11 mouse cellular contexts compared by ENCODE assay signal in the genomic region with DNA sequence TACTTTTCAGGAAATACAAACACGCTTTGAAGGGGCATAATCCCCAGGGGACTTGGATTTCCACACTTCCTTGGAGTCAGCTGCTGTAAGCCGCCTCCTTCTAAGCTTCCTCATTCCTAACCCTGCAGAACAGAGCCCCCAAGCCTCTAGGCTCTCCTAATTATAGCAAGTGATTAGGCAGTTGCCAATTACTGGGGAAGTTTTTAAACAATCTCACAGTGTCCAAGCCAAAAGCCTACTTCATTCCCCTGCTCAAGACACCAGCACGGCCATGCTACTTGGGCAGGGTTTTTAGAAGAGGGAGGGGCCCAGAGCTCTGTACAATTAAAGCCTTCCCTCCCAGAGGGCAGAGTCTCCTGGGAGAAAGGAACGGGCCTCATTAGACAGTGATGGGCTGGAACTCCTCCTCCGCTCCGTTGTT. TPM values are rescaled to one million over a fixed set of nuclear protein-coding genes. Genes with fewer than 3 reads are reported as not detected.
DNase-seq lines count a peak whose midpoint lies in the region; ATAC-seq and TF ChIP-seq lines count a peak whose summit lies in the region.
"Had no signal": no experiment of that assay in that cellular context is flagged by ENCODE, and none has a peak within 500 bp of the region (broad histone marks: within the 10 kb centered on the region; RNA-seq: fewer than 3 reads in every experiment).

No protein-coding gene starts in this region.

- no peaks in the 10 kb centered on the region for H3K36me3 ChIP-seq in hindbrain, postnatal 0 days (ENCODE audit: insufficient read depth, low read length)
- no peaks in the 10 kb centered on the region for H3K36me3 ChIP-seq in hindbrain, embryonic 16.5 days (ENCODE audit: control insufficient read depth, insufficient read depth, low read length)
- H3K36me3 ChIP-seq in embryonic facial prominence, embryonic 12.5 days: no peaks in the 10 kb centered on the region
- H3K36me3 ChIP-seq: liver, embryonic 13.5 days had no signal

- H3K27ac ChIP-seq in hindbrain, postnatal 0 days: no peak overlapping the region
- H3K27ac ChIP-seq in hindbrain, embryonic 16.5 days (ENCODE audit: low read depth, low read length): no peak overlapping the region
- no peak overlapping the region for H3K27ac ChIP-seq in embryonic facial prominence, embryonic 12.5 days
- H3K27ac ChIP-seq: liver, embryonic 13.5 days had no signal

- ATAC-seq in hindbrain, postnatal 0 days: no peak
- no peak for ATAC-seq in hindbrain, embryonic 16.5 days
- ATAC-seq in embryonic facial prominence, embryonic 12.5 days (ENCODE audit: insufficient number of reproducible peaks, insufficient read depth, low FRiP score, low TSS enrichment): 0 out of 2 replicates have a peak, but pooled peaks have one; percentile 48
- no peak for ATAC-seq in cerebellum, adult (ENCODE audit: insufficient number of reproducible peaks, low FRiP score, low TSS enrichment)

- no peak overlapping the region for H3K4me3 ChIP-seq in hindbrain, postnatal 0 days (ENCODE audit: low read length)
- no peak overlapping the region for H3K4me3 ChIP-seq in hindbrain, embryonic 16.5 days (ENCODE audit: low read length)
- H3K4me3 ChIP-seq in embryonic facial prominence, embryonic 12.5 days: no peak overlapping the region
- H3K4me3 ChIP-seq: liver, embryonic 13.5 days had no signal

- no peak for TF ChIP-seq CTCF in hindbrain, postnatal 0 days (IDR thresholded peaks at IDR 0.05; ENCODE audit: low read depth)

- no peak overlapping the region for H3K4me2 ChIP-seq in hindbrain, postnatal 0 days (ENCODE audit: low read depth, low read length)
- no peak overlapping the region for H3K4me2 ChIP-seq in hindbrain, embryonic 16.5 days (ENCODE audit: low read length)
- H3K4me2 ChIP-seq in embryonic facial prominence, embryonic 12.5 days (replicated peaks): no peak overlapping the region
- H3K4me2 ChIP-seq: liver, embryonic 13.5 days had no signal

- no peak overlapping the region for H3K9ac ChIP-seq in hindbrain, postnatal 0 days (replicated peaks; ENCODE audit: low read length)
- no peak overlapping the region for H3K9ac ChIP-seq in hindbrain, embryonic 16.5 days (ENCODE audit: low read depth, low read length)
- no peak overlapping the region for H3K9ac ChIP-seq in embryonic facial prominence, embryonic 12.5 days
- H3K9ac ChIP-seq: liver, embryonic 13.5 days had no signal

- no peaks in the 10 kb centered on the region for H3K27me3 ChIP-seq in hindbrain, postnatal 0 days (ENCODE audit: insufficient read depth, low read length)
- H3K27me3 ChIP-seq in hindbrain, embryonic 16.5 days (replicated peaks; ENCODE audit: control insufficient read depth, insufficient read depth, low read length): no peaks in the 10 kb centered on the region
- peaks cover 40% of the 10 kb centered on the region for H3K27me3 ChIP-seq in embryonic facial prominence, embryonic 12.5 days
- H3K27me3 ChIP-seq: CH12.LX had no signal

- DNase-seq in hindbrain, postnatal 0 days (ENCODE audit: low spot score): peak; percentile 48
- DNase-seq in Muller cell, postnatal 12 days (ENCODE audit: inconsistent ontology term): peak; percentile 72
- peak; percentile 59 for DNase-seq in lung, postnatal 10 days
- no peak for DNase-seq in right cerebral cortex, postnatal 10 days (ENCODE audit: low spot score in 2 of 2)
- no peak for DNase-seq in spleen, postnatal 14 days (ENCODE audit: low spot score in 2 of 2)
- DNase-seq: cerebellum, postnatal 36 days; liver, embryonic 13.5 days had no signal

- no peaks in the 10 kb centered on the region for H3K9me3 ChIP-seq in hindbrain, postnatal 0 days (ENCODE audit: low read length)
- H3K9me3 ChIP-seq in hindbrain, embryonic 16.5 days (ENCODE audit: control insufficient read depth, low read length): peaks cover 1% of the 10 kb centered on the region; the same call in 1 of the 2 replicates
- H3K9me3 ChIP-seq in embryonic facial prominence, embryonic 12.5 days: 0 out of 2 replicates have a peak, but pooled peaks cover 4% of the 10 kb centered on the region
- H3K9me3 ChIP-seq: liver, embryonic 13.5 days had no signal

- 19% methylated on average over 6 of the region's 6 CpGs for WGBS in hindbrain, postnatal 0 days
- WGBS in hindbrain, embryonic 16.5 days: 13% methylated on average over 6 of the region's 6 CpGs
- 14% methylated on average over 6 of the region's 6 CpGs for WGBS in embryonic facial prominence, embryonic 12.5 days

- peaks cover 9% of the 10 kb centered on the region; the same call in 1 of the 2 replicates for H3K4me1 ChIP-seq in hindbrain, postnatal 0 days (ENCODE audit: insufficient read depth, low read length)
- H3K4me1 ChIP-seq in hindbrain, embryonic 16.5 days (ENCODE audit: control insufficient read depth, insufficient read depth, low read depth, low read length): peaks cover 31% of the 10 kb centered on the region
- peaks cover 14% of the 10 kb centered on the region for H3K4me1 ChIP-seq in embryonic facial prominence, embryonic 12.5 days
- H3K4me1 ChIP-seq: liver, embryonic 13.5 days had no signal

RNA-seq across cellular contexts. Expression of a gene that starts 4.1 kb away (rescaled TPM):
- 63.4 and 65.0 TPM in 2 replicates for total RNA-seq in hindbrain, postnatal 0 days (2014; rRNA removed)
- polyA plus RNA-seq in hindbrain, postnatal 0 days (2015; fragmentation: Nextera tagmentation; extraction: Ambion mirVana): 20.8 and 22.0 TPM in 2 replicates
- polyA plus RNA-seq in hindbrain, embryonic 16.5 days (2015; fragmentation: Nextera tagmentation; extraction: Ambion mirVana): 16.9 and 20.3 TPM in 2 replicates
- 1.2 and 1.4 TPM in 2 replicates for polyA plus RNA-seq in embryonic facial prominence, embryonic 12.5 days (2016; fragmentation: Nextera tagmentation; extraction: Ambion mirVana)
- total RNA-seq: CH12.LX had no signal

Comparison
In these comparisons a context has a peak if more than half of its experiments do, and no peak if none do; other contexts are left out.
1. DNase-seq: peak in hindbrain, postnatal 0 days (single experiment), Muller cell, postnatal 12 days (single experiment) and lung, postnatal 10 days (single experiment); none in right cerebral cortex, postnatal 10 days (0 of 2) and spleen, postnatal 14 days (0 of 2).